41 mouse cellular contexts compared by ENCODE assay signal in the genomic region with DNA sequence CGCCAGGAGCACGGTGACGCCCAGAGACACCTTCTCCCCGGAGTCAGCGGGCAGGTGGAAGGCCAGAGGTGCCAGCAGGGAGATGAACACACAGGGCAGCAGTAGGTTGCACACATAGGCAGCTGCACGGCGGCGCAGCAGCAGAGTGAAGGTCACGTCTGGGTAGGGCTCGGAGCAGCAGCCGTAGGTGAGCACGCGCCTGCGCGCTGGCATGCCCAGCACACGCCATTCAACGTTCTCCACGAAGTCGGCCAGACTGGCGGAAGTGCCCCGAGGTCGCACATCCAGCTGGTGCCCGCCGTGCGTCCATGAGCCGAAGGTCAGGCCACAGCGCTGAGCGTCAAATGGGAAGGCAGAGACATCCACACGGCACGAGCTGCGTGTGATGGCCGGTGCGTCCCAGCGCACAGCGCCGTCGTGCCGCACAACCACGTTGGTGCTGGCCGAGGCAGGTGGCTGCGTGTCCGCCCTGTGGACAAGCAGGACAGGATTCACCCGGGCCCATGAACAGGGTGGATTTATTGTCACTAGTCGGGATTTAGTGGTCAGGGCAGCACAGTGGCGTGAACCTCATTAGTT. TPM values are rescaled to one million over a fixed set of nuclear protein-coding genes. Genes with fewer than 3 reads are reported as not detected.
DNase-seq lines count a peak whose midpoint lies in the region; ATAC-seq and TF ChIP-seq lines count a peak whose summit lies in the region.
"Had no signal": no experiment of that assay in that cellular context is flagged by ENCODE, and none has a peak within 500 bp of the region (broad histone marks: within the 10 kb centered on the region; RNA-seq: fewer than 3 reads in every experiment).

No protein-coding gene starts in this region.

- no peaks in the 10 kb centered on the region for H3K27me3 ChIP-seq in hindbrain, embryonic 12.5 days
- H3K27me3 ChIP-seq in hindbrain, embryonic 14.5 days (ENCODE audit: control insufficient read depth, insufficient read depth, low read length) = no peaks in the 10 kb centered on the region
- no peaks in the 10 kb centered on the region for H3K27me3 ChIP-seq in testis, adult 2 months (ENCODE audit: control insufficient read depth, insufficient read depth, low read length)
- peaks cover 55% of the 10 kb centered on the region for H3K27me3 ChIP-seq in G1E (ENCODE audit: insufficient read depth, low read length)
- H3K27me3 ChIP-seq: limb, embryonic 15.5 days; lung, embryonic 15.5 days had no signal

- H3K9me3 ChIP-seq in hindbrain, embryonic 12.5 days (replicated peaks) = no peaks in the 10 kb centered on the region
- H3K9me3 ChIP-seq in hindbrain, embryonic 14.5 days (ENCODE audit: control insufficient read depth, low read length) = no peaks in the 10 kb centered on the region
- H3K9me3 ChIP-seq in G1E (replicated peaks) = no peaks in the 10 kb centered on the region
- H3K9me3 ChIP-seq: heart, embryonic 13.5 days; hindbrain, embryonic 10.5 days; limb, embryonic 10.5 days; limb, embryonic 15.5 days; lung, embryonic 15.5 days had no signal

- H3K9ac ChIP-seq in hindbrain, embryonic 12.5 days = no peak overlapping the region
- no peak overlapping the region for H3K9ac ChIP-seq in hindbrain, embryonic 14.5 days
- H3K9ac ChIP-seq: forebrain, postnatal 0 days; heart, embryonic 13.5 days; limb, embryonic 15.5 days; liver, embryonic 14.5 days; lung, embryonic 15.5 days had no signal

- H3K27ac ChIP-seq in hindbrain, embryonic 12.5 days = no peak overlapping the region
- no peak overlapping the region for H3K27ac ChIP-seq in hindbrain, embryonic 14.5 days
- H3K27ac ChIP-seq in testis, adult 2 months (ENCODE audit: control insufficient read depth, insufficient read depth, low read depth, low read length) = no peak overlapping the region; the same call in 1 of the 2 replicates
- H3K27ac ChIP-seq: heart, embryonic 13.5 days; hindbrain, embryonic 10.5 days; hindbrain, postnatal 0 days; limb, embryonic 10.5 days; limb, embryonic 15.5 days; liver, embryonic 14.5 days; lung, embryonic 15.5 days had no signal

- no peak overlapping the region for H3K4me3 ChIP-seq in hindbrain, embryonic 12.5 days
- H3K4me3 ChIP-seq in hindbrain, embryonic 14.5 days (replicated peaks; ENCODE audit: low read length) = no peak overlapping the region
- peak overlapping the region; percentile 88 for H3K4me3 ChIP-seq in testis, adult 2 months (ENCODE audit: control insufficient read depth, low read depth, low read length)
- peak overlapping the region; percentile 3; the same call in 1 of the 2 replicates for H3K4me3 ChIP-seq in G1E (ENCODE audit: low read depth, low read length)
- H3K4me3 ChIP-seq: erythroblast, embryonic 14.5 days; heart, embryonic 13.5 days; hindbrain, embryonic 10.5 days; limb, embryonic 10.5 days; limb, embryonic 15.5 days; lung, embryonic 15.5 days had no signal

- no peaks in the 10 kb centered on the region for H3K4me1 ChIP-seq in hindbrain, embryonic 12.5 days
- no peaks in the 10 kb centered on the region for H3K4me1 ChIP-seq in hindbrain, embryonic 14.5 days (replicated peaks; ENCODE audit: control insufficient read depth, insufficient read depth, low read length)
- peaks cover 10% of the 10 kb centered on the region for H3K4me1 ChIP-seq in testis, adult 2 months (ENCODE audit: control insufficient read depth, insufficient read depth, low read length)
- H3K4me1 ChIP-seq in G1E (ENCODE audit: insufficient read depth, low read depth, low read length) = peaks cover 14% of the 10 kb centered on the region
- H3K4me1 ChIP-seq: heart, embryonic 13.5 days; hindbrain, embryonic 10.5 days; limb, embryonic 10.5 days; lung, embryonic 15.5 days had no signal

- 0 out of 2 replicates have a peak, but pooled peaks have one; percentile 13 for ATAC-seq in hindbrain, embryonic 12.5 days (ENCODE audit: low FRiP score)
- no peak for ATAC-seq in hindbrain, embryonic 14.5 days (ENCODE audit: low FRiP score)
- no peak for ATAC-seq in G1E (ENCODE audit: extremely low read depth, insufficient number of reproducible peaks, low FRiP score, poor library complexity, severe bottlenecking)
- ATAC-seq: forebrain, postnatal 0 days; hindbrain, postnatal 0 days; intestine, postnatal 0 days had no signal

- no peak overlapping the region for H3K4me2 ChIP-seq in hindbrain, embryonic 12.5 days (replicated peaks)
- H3K4me2 ChIP-seq in hindbrain, embryonic 14.5 days (replicated peaks) = no peak overlapping the region
- H3K4me2 ChIP-seq: heart, embryonic 13.5 days; limb, embryonic 15.5 days; lung, embryonic 15.5 days had no signal

- TF ChIP-seq CTCF in testis, adult 2 months (IDR thresholded peaks at IDR 0.05; ENCODE audit: control insufficient read depth, insufficient read depth, insufficient replicate concordance, low read depth, low read length) = no peak
- no peak for TF ChIP-seq CTCF in G1E (IDR thresholded peaks at IDR 0.05; ENCODE audit: low read depth, low read length)

- no peak for DNase-seq in hindbrain, embryonic 14.5 days (ENCODE audit: low spot score)
- no peak for DNase-seq in testis, postnatal 14 days (ENCODE audit: low spot score)
- DNase-seq in G1E (ENCODE audit: low spot score) = no peak
- DNase-seq in thymus, postnatal 4 days = no peak
- no peak for DNase-seq in gastrocnemius, postnatal 10 days
- DNase-seq: B cell, adult 2 months; cerebellum, adult 2 months; cerebellum, postnatal 14 days; forebrain, postnatal 0 days; gastrocnemius, postnatal 25 days; heart, postnatal 10 days; kidney, adult 9 months; kidney, postnatal 10 days; lung, postnatal 36 days; midbrain, embryonic 14.5 days; right cerebral cortex, postnatal 25 days; spleen, adult 18-20 months; thymus, adult 2 months; thymus, postnatal 36 days had no signal

- TF ChIP-seq POLR2A in testis, adult 2 months (IDR thresholded peaks at IDR 0.05; ENCODE audit: control insufficient read depth, low read depth, low read length) = no peak

- WGBS in hindbrain, embryonic 12.5 days = 83% methylated on average over 45 of the region's 45 CpGs
- 78% methylated on average over 45 of the region's 45 CpGs for WGBS in hindbrain, embryonic 14.5 days

- peaks cover 2% of the 10 kb centered on the region; the same call in 1 of the 2 replicates for H3K36me3 ChIP-seq in hindbrain, embryonic 12.5 days
- peaks cover 2% of the 10 kb centered on the region; the same call in 1 of the 2 replicates for H3K36me3 ChIP-seq in hindbrain, embryonic 14.5 days (replicated peaks; ENCODE audit: control insufficient read depth, insufficient read depth)
- H3K36me3 ChIP-seq in testis, adult 2 months (ENCODE audit: control insufficient read depth, insufficient read depth, low read length) = no peaks in the 10 kb centered on the region
- H3K36me3 ChIP-seq in G1E (replicated peaks) = peaks cover 3% of the 10 kb centered on the region
- H3K36me3 ChIP-seq: lung, embryonic 15.5 days had no signal

RNA-seq across cellular contexts. Expression of a gene that starts 3.4 kb away (rescaled TPM):
- polyA plus RNA-seq in hindbrain, embryonic 12.5 days (2016; fragmentation: Nextera tagmentation; extraction: Ambion mirVana) = not detected in 2 replicates
- polyA plus RNA-seq in hindbrain, embryonic 14.5 days (2014; fragmentation: Nextera tagmentation; extraction: Ambion mirVana) = 0.27 TPM in 1 of 2 replicates, not detected in the other
- 0.04 and 0.07 TPM in 2 replicates for polyA plus RNA-seq in testis, adult 2 months (2012; rRNA removed)
- total RNA-seq in G1E (2014; fragmentation: Nextera tagmentation) (not detected in 2 replicates), G1E (2017) (0.11 TPM in 1 of 2 replicates, not detected in the other)
- not detected in 2 replicates for polyA plus RNA-seq in G1E (2012)
- not detected for total RNA-seq in gastrocnemius, postnatal 10 days (2021)
- total RNA-seq: adrenal gland, postnatal 4 days; gastrocnemius, postnatal 25 days; heart, adult 8-10 months; hindbrain, postnatal 0 days; megakaryocyte-erythroid progenitor cell, adult 5-6 weeks had no signal
- polyA plus RNA-seq: erythroblast, embryonic 14.5 days; forebrain, embryonic 11.5 days; hindbrain, embryonic 10.5 days; intestine, postnatal 0 days; limb, embryonic 15.5 days; liver, embryonic 14.5 days; midbrain, embryonic 14.5 days; neural tube, embryonic 11.5 days; stomach, embryonic 16.5 days had no signal

RNA-seq across cellular contexts. Expression of a gene that starts 4.0 kb away (rescaled TPM):
- polyA plus RNA-seq in hindbrain, embryonic 12.5 days (2016; fragmentation: Nextera tagmentation; extraction: Ambion mirVana) = 1.1 and 1.3 TPM in 2 replicates
- 0.19 TPM in 1 of 2 replicates, not detected in the other for polyA plus RNA-seq in hindbrain, embryonic 14.5 days (2014; fragmentation: Nextera tagmentation; extraction: Ambion mirVana)
- 65.1 and 76.0 TPM in 2 replicates for polyA plus RNA-seq in testis, adult 2 months (2012; rRNA removed)
- total RNA-seq in G1E (2014; fragmentation: Nextera tagmentation) (not detected in 2 replicates), G1E (2017) (0.16 TPM in 1 of 2 replicates, not detected in the other)
- polyA plus RNA-seq in G1E (2012) = not detected in 2 replicates
- 1 to 10 TPM; 8.2 to 8.4 TPM for total RNA-seq in gastrocnemius, postnatal 10 days (2021)
- total RNA-seq: hindbrain, postnatal 0 days; left cerebral cortex, postnatal 10 days; megakaryocyte-erythroid progenitor cell, adult 5-6 weeks had no signal
- polyA plus RNA-seq: cerebellum, adult 2 months; cortical plate, adult 2 months; erythroblast, embryonic 14.5 days had no signal

RNA-seq across cellular contexts. Expression of a gene that starts 11.7 kb away (rescaled TPM):
- polyA plus RNA-seq in hindbrain, embryonic 12.5 days (2016; fragmentation: Nextera tagmentation; extraction: Ambion mirVana) = 1.2 and 2.4 TPM in 2 replicates
- 0.29 TPM in 1 of 2 replicates, not detected in the other for polyA plus RNA-seq in hindbrain, embryonic 14.5 days (2014; fragmentation: Nextera tagmentation; extraction: Ambion mirVana)
- polyA plus RNA-seq in testis, adult 2 months (2012; rRNA removed) = 6.7 and 9.4 TPM in 2 replicates
- total RNA-seq in G1E (2014; fragmentation: Nextera tagmentation) = not detected in 2 replicates
- total RNA-seq in G1E (2017) = 0.22 TPM in 1 of 2 replicates, not detected in the other
- polyA plus RNA-seq in G1E (2012) = not detected in 2 replicates
- 100 to 1,000 TPM; 264 to 297 TPM for total RNA-seq in gastrocnemius, postnatal 10 days (2021)
- total RNA-seq: forebrain, postnatal 0 days; left cerebral cortex, postnatal 10 days; megakaryocyte-erythroid progenitor cell, adult 5-6 weeks; neutrophil, adult 5-6 weeks had no signal
- polyA plus RNA-seq: cerebellum, adult 2 months; cortical plate, adult 2 months; erythroblast, embryonic 14.5 days; intestine, postnatal 0 days had no signal

RNA-seq across cellular contexts. Expression of a gene that starts 30.3 kb away (rescaled TPM):
- polyA plus RNA-seq in hindbrain, embryonic 12.5 days (2016; fragmentation: Nextera tagmentation; extraction: Ambion mirVana) = 0.21 TPM in 1 of 2 replicates, not detected in the other
- polyA plus RNA-seq in hindbrain, embryonic 14.5 days (2014; fragmentation: Nextera tagmentation; extraction: Ambion mirVana) = not detected in 2 replicates
- not detected in 2 replicates for polyA plus RNA-seq in testis, adult 2 months (2012; rRNA removed)
- total RNA-seq in G1E (2014; fragmentation: Nextera tagmentation) (0.45 TPM in 1 of 2 replicates, not detected in the other), G1E (2017) (not detected in 2 replicates)
- polyA plus RNA-seq in G1E (2012) = not detected in 2 replicates
- under 1 TPM; 0.07 to 0.52 TPM for total RNA-seq in gastrocnemius, postnatal 10 days (2021)
- polyA plus RNA-seq: embryonic facial prominence, embryonic 14.5 days; forebrain, embryonic 11.5 days; forebrain, postnatal 0 days; heart, embryonic 13.5 days; hindbrain, embryonic 10.5 days; large intestine, adult 2 months; limb, embryonic 10.5 days; limb, embryonic 15.5 days; lung, embryonic 15.5 days; neural tube, embryonic 11.5 days; stomach, embryonic 16.5 days had no signal

RNA-seq across cellular contexts. Expression of a gene that starts 47.7 kb away (rescaled TPM):
- polyA plus RNA-seq in hindbrain, embryonic 12.5 days (2016; fragmentation: Nextera tagmentation; extraction: Ambion mirVana) = 2.5 and 3.0 TPM in 2 replicates
- 1.0 and 1.2 TPM in 2 replicates for polyA plus RNA-seq in hindbrain, embryonic 14.5 days (2014; fragmentation: Nextera tagmentation; extraction: Ambion mirVana)
- 5.5 and 7.4 TPM in 2 replicates for polyA plus RNA-seq in testis, adult 2 months (2012; rRNA removed)
- total RNA-seq in G1E (2014; fragmentation: Nextera tagmentation) (0.39 and 1.4 TPM in 2 replicates), G1E (2017) (0.44 and 0.46 TPM in 2 replicates)
- polyA plus RNA-seq in G1E (2012) = 0.21 and 0.31 TPM in 2 replicates
- total RNA-seq in gastrocnemius, postnatal 10 days (2021) = under 1 TPM; 0.75 to 0.95 TPM
- polyA plus RNA-seq: erythroblast, embryonic 14.5 days; intestine, postnatal 0 days had no signal

Comparison
In these comparisons a context has a peak if more than half of its experiments do, and no peak if none do; other contexts are left out.
1. H3K4me3 ChIP-seq: peak in testis, adult 2 months (single experiment) and G1E (single experiment); none in hindbrain, embryonic 12.5 days (single experiment) and hindbrain, embryonic 14.5 days (single experiment).
2. RNA of a gene that starts 4.0 kb away (polyA plus RNA-seq): 65.1 to 76.0 TPM in testis, adult 2 months; 1.1 to 1.3 TPM in hindbrain, embryonic 12.5 days, 0.19 TPM in hindbrain, embryonic 14.5 days and not detected in G1E; every median in the first group is over 10 times any median in the second.